Mouse (Mus musculus) limb, embryonic 10.5 days (tissue): ENCODE measurements around the gene Igbp1b. TPM values are rescaled to one million over a fixed set of nuclear protein-coding genes. Genes with fewer than 3 reads are reported as not detected.

Experiments used
- DNase-seq: peaks from one replicate; pipeline ENCODE4 v3.0.0-alpha.2; 2017; ENCODE audit warnings: low spot score
- H3K27ac ChIP-seq: fragments of 300-500 bp; sonication (generic); 2 replicates; pipeline ENCODE4 v1.5.1; 2016; ENCODE audit warnings: mild to moderate bottlenecking
- H3K27me3 ChIP-seq: fragments of 300-500 bp; sonication (generic); 2 replicates; pipeline ENCODE4 v1.6.1; 2016; ENCODE audit warnings: low read depth, mild to moderate bottlenecking; ENCODE audit not compliant: poor library complexity, severe bottlenecking
- H3K36me3 ChIP-seq: fragments of 300-500 bp; sonication (generic); 2 replicates; pipeline ENCODE4 v1.6.1; 2016; ENCODE audit warnings: mild to moderate bottlenecking, moderate library complexity
- H3K4me1 ChIP-seq: fragments of 300-500 bp; sonication (generic); 2 replicates; pipeline ENCODE4 v1.6.1; 2016
- H3K4me3 ChIP-seq: fragments of 300-500 bp; sonication (generic); 2 replicates; pipeline ENCODE4 v1.5.1; 2016; ENCODE audit warnings: mild to moderate bottlenecking, moderate library complexity
- H3K9me3 ChIP-seq: fragments of 300-500 bp; sonication (generic); replicated peaks from 2 replicates; pipeline ENCODE4 v1.6.1; 2016; ENCODE audit warnings: mild to moderate bottlenecking
- WGBS: fragments of 180-500 bp; shearing (Covaris S2); methylation state at CpG from one replicate; pipeline ENCODE4 v1.1.7; 2016; 5-methylcytosine and 5-hydroxymethylcytosine counted together
- polyA plus RNA-seq: library from polyadenylated mRNA; unstranded; fragments of >200 nt; fragmentation: Nextera tagmentation; extraction: Ambion mirVana; gene quantifications from 2 replicates; pipeline ENCODE4 v1.2.1, GENCODE M21; 2016

The Igbp1b gene
- polyA plus RNA-seq: not detected in 2 replicates

DNA sequence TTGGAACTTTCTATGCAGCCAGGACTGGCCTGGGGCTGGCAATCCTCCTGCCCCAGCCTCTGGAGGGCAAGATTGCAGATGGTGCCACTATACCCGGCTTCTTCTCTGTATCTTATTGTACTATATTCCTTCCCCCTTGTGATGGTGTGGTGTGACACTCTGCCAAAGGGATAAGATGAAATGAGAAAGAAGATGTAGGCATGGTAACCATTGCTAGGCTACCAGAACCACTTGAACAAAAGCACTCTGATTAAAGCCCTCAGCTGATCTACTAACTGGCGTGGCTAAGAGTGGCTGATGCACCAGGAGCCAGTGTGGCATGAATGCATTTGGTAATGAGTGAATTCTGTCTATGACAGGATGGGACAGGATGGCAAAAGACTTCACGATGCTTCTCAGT is at the start of gene Igbp1b:
Gene Igbp1b, minus strand, starts transcription at position 29 of the 400 bp plus-strand sequence.
- Histone ChIP-seq H3K27ac (no peak within 1 kb of the TSS), H3K4me3 (no peak within 1 kb of the TSS), H3K4me1 (no peaks in the 10 kb centered on the region), H3K36me3 (no peaks in the 10 kb centered on the region), H3K9me3 (no peaks in the 10 kb centered on the region), H3K27me3 (no peaks in the 10 kb centered on the region)
- WGBS: 94% methylated on average over 3 of the region's 3 CpGs
- DNase-seq: no peak

DNA sequence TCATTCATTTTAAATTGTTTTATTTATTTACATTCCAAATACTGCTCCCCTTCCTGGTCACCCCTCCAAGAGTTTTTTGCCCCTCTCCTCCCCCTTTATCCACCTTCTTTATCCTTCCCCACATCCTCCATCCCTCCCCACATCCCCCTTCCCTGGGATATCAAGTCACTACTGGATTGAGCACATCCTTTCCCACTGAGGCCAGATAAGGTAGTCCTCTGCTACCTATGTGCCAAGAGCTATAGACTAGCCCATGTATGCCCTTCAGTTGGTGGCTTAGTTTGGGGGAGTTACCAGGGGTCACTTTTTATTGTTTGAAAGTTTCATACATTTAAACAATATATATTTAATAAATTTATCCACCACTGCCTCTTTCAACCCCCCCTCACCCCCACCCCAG is 24.6 kb upstream of the Igbp1b start:
- DNase-seq: no peak
- Histone ChIP-seq H3K9me3 (no peaks in the 10 kb centered on the region), H3K4me3 (no peak overlapping the region), H3K36me3 (no peaks in the 10 kb centered on the region), H3K4me1 (no peaks in the 10 kb centered on the region), H3K27ac (no peak overlapping the region), H3K27me3 (no peaks in the 10 kb centered on the region)

DNA sequence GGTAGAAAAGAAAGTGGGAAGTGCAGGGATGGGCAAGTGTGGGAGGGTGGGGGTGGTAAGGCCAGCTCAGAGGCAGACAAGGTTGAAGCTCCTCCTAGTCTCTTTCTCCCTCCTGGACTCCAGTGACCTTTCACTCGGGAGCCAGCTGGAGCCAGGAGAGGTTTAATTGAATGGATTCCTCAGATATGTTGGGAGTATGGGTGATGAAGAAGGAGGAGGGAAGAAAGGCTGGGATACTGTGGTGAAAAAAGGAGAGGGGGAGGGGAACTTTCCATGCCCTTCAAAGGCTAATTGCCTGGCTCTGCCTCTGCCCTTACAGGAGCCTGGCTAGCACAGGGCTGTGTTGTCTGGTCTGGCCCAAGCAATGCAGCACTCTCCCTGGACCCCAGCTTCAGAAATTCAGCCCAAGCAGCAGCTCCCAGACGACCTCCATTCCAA is 14.4 kb upstream of the Igbp1b start:
- 5% methylated on average over 2 of the region's 2 CpGs for WGBS
- DNase-seq: no peak
- no peak overlapping the region for H3K4me3 ChIP-seq
- H3K36me3 ChIP-seq: no peaks in the 10 kb centered on the region
- H3K27me3 ChIP-seq: no peaks in the 10 kb centered on the region
- H3K4me1 ChIP-seq: peaks cover 6% of the 10 kb centered on the region
- no peaks in the 10 kb centered on the region for H3K9me3 ChIP-seq
- H3K27ac ChIP-seq: no peak overlapping the region

DNA sequence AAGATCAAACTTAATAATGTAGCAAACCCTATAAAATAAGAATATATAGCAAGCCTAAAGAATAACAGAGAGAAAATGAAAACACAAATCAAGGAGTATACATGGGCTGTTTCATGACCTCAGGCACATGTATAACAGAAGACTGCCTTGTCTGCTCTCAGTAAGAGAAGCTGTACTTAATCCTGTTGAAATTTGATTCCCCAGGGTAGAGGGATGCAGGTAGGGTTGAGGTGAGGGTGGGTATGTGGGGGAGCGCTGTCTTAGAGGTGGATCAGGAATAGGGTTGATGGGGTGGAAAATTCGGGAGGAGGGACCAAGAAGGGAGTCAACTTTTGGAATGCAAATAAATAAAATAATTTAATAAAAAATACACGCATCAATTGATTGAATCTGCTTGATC is 7.1 kb upstream of the Igbp1b start:
- DNase-seq: no peak
- Histone ChIP-seq H3K27me3 (no peaks in the 10 kb centered on the region), H3K9me3 (no peaks in the 10 kb centered on the region), H3K4me3 (no peak overlapping the region), H3K27ac (no peak overlapping the region), H3K4me1 (no peaks in the 10 kb centered on the region), H3K36me3 (no peaks in the 10 kb centered on the region)
- 84% methylated on average over 3 of the region's 3 CpGs for WGBS

GRCm38 (mm10) chr6:138645604-138646003 is 12.7 kb downstream of the Igbp1b start:
- Histone ChIP-seq H3K27ac (no peak overlapping the region), H3K9me3 (no peaks in the 10 kb centered on the region), H3K27me3 (no peaks in the 10 kb centered on the region), H3K36me3 (no peaks in the 10 kb centered on the region), H3K4me3 (no peak overlapping the region), H3K4me1 (no peaks in the 10 kb centered on the region)
- WGBS: 94% methylated on average over 2 of the region's 2 CpGs
- DNase-seq: no peak

DNA sequence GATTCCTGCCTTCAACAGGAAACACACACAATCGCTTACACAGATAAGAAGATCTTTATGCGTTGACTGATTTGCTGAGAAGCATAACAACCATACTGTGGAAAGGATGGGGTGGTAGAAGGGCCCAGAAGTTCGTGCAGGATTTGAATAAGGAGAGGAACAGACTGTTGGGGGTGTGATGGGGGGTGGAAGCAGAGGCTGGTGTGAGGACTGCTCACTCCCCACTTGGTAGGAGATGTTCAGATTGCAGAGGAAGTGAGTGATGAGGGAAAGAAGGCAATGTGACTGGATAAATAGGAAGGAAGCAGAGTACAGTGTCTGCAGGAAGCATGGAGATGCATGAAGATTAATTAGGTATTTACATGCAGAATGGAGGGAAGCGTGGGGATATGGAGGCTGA is 19.0 kb downstream of the Igbp1b start:
- no peak overlapping the region for H3K4me3 ChIP-seq
- no peak overlapping the region for H3K27ac ChIP-seq
- no peaks in the 10 kb centered on the region for H3K4me1 ChIP-seq
- H3K27me3 ChIP-seq: no peaks in the 10 kb centered on the region
- no peak for DNase-seq
- no peaks in the 10 kb centered on the region for H3K36me3 ChIP-seq
- 68% methylated on average over 4 of the region's 4 CpGs for WGBS
- no peaks in the 10 kb centered on the region for H3K9me3 ChIP-seq

- Histone ChIP-seq H3K36me3 (no peaks in the 10 kb centered on the region), H3K9me3 (no peaks in the 10 kb centered on the region), H3K27me3 (no peaks in the 10 kb centered on the region), H3K4me3 (no peak overlapping the region), H3K4me1 (no peaks in the 10 kb centered on the region), H3K27ac (no peak overlapping the region)
- no peak for DNase-seq
Observed at GRCm38 (mm10) chr6:138620786-138621185, 37.6 kb downstream of the Igbp1b start.

GRCm38 (mm10) chr6:138618396-138618795 is 39.9 kb downstream of the Igbp1b start:
- H3K4me3 ChIP-seq: no peak overlapping the region
- WGBS: 92% methylated on average over 3 of the region's 3 CpGs
- H3K4me1 ChIP-seq: 0 out of 2 replicates have a peak, but pooled peaks cover 5% of the 10 kb centered on the region
- DNase-seq: no peak
- no peaks in the 10 kb centered on the region for H3K9me3 ChIP-seq
- H3K27ac ChIP-seq: no peak overlapping the region
- no peaks in the 10 kb centered on the region for H3K36me3 ChIP-seq
- no peaks in the 10 kb centered on the region for H3K27me3 ChIP-seq

Other genes starting within 250 kb of the Igbp1b start
- gene Lmo3, start 76.6 kb downstream of the Igbp1b start, polyA plus RNA-seq: 3.5 and 4.0 TPM in 2 replicates